Mouse (Mus musculus) heart, adult 9 months (tissue): ENCODE measurements at regions not wholly inside any gene's neighbourhood (a gene's known extent, or its start where the extent isn't known, plus 50 kb on each side); places are given as distances from the start of the nearest gene placed in this dataset.

Experiments used
- DNase-seq, 2 experiments: peaks; one replicate each; pipeline ENCODE4 v3.0.0; 2022; ENCODE audit warnings: low spot score in 2 of 2

- no peak for DNase-seq
Observed at GRCm38 (mm10) chr16:97234321-97234720, 63.8 kb upstream of the Dscam start.

DNA sequence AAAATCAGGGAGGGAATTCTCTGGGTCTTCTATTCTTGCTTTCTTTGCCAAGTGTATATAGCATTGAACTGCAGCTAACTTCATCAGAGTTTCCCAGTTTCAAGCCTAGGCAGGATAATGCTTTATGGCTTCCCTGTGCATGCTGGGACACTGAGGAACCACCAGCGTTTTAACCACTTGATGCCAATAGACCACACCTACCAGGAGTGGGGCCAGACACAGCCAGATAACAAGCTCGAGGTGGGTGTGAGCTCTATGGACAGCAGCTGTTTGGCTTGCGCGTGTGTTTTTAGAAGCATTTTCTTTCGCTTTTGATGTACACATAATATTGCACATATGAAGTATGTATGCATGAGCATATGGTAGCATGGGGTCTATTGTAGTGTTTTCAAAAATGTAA is 69.1 kb upstream of the Dscam start:
- DNase-seq: no peak

GRCm38 (mm10) chr16:97240085-97240484 is 69.5 kb upstream of the Dscam start:
- no peak for DNase-seq

DNA sequence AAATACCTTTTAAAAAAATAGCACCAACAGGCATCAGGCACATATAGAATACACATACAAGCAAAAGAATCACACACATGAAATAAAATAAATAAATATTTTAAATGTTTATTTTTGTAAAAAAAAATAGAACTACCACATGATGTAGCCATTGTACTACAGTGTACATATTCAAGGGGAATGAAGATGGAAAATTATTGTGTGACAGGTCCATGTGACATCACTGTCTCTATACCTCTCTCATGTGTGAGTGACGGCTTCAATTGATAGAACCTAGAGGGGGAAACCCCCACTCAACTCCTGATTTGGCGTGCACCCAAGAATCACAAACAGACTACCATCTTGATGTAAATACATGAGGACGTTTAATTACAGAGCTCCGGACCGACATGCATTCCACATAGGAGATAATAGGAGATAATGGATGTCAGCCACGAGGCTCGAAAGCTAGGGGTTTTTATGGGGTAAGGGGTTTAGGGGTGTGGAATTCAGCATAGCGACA is 70.4 kb upstream of the Dscam start:
- no peak for DNase-seq

- no peak for DNase-seq
Observed at GRCm38 (mm10) chr16:97241639-97242038, 71.1 kb upstream of the Dscam start.

GRCm38 (mm10) chr16:97250488-97250887 is 79.9 kb upstream of the Dscam start:
- no peak for DNase-seq

- no peak for DNase-seq
Observed at GRCm38 (mm10) chr16:97252551-97252950, 82.0 kb upstream of the Dscam start.

GRCm38 (mm10) chr16:97252997-97253635 is 82.6 kb upstream of the Dscam start:
- DNase-seq: no peak

DNA sequence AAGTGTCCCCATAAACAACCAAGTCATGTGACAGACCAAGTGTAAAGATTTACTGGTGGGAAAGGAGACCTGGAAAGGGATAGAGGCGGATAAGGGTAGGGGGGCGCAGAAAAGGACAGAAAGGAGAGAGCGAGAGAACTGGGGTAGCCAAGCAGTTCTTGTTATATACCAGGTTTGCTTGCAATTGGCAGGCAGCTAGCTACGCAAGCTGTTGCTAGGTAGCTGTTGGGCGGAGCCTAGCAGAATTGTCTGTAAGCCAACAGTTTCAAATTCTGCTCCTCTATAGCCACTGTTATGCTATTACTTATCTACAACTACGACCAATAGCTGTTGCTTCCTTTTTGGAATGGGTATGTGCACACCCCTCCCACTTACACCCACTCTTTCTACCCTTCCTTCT is 88.3 kb upstream of the Dscam start:
- no peak for DNase-seq

DNA sequence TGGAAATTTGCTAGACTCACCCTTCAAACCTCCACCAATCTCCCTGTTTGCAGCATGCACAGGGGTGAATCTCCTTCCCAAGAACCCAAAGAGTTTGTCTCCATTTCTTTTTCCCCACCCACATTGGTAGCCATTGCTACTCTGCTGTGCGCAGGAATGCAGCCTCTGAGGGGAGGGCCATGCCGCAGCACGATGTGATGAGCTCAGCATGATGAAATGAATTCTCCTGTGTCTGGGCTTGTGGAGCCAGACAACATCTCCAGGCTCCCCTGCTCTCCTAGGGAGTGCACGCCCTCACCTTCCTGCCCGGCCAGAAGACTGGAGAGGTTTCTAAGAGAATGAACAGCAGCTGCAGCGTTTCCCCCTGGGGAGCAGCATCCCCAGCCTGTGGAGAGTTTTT is 92.9 kb upstream of the Dscam start:
- DNase-seq: no peak

DNA sequence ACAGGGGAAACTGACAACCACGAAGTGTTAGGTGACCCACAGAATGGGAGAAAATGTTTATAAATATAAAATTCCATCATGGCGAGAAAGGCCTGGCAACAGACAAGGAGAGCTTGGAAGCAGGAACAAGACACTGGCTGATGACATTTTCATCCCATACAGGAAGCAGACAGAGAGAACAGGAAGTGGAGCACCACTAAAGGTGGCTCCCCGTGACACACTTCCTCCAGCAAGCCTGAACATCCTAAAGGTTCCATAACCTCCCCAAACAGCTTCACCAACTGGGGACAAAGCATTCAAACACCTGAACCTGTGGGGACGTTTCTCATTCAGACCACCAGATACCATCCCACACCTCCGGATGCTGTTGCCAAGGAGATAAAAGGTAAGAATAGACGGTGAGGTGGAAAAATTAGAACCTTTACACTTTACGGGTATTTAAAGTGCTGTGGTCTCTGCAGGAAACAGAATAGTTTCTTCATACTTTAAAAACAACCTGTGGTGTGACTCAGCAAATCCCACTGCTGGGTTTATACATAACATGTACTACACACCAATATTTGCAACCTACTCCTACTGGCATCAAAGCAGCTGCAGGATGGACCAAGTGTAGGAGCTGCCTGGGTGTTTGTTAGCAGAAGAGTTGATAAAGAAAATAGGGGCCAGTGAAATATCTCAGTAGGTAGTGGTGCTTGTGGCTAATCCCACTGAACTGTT is 86.0 kb upstream of the Bace2 start:
- no peak for DNase-seq

DNA sequence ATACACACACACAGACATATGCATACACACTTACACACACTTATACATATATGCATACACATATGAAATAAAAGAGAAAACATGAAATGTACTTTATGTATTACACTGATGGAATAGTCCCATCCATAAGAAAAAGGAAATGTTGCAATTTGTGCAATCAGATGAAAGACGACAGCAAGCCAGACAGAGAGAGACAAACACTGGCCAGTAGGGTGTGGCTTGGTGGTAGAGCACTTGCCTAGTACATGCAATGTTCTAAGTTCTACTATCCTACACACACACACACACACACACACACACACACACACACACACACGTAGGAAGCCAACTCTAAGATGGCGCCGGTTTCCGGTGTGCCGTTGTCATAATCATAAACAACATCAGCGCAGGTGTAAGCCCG is 85.3 kb upstream of the Bace2 start:
- DNase-seq: no peak

DNA sequence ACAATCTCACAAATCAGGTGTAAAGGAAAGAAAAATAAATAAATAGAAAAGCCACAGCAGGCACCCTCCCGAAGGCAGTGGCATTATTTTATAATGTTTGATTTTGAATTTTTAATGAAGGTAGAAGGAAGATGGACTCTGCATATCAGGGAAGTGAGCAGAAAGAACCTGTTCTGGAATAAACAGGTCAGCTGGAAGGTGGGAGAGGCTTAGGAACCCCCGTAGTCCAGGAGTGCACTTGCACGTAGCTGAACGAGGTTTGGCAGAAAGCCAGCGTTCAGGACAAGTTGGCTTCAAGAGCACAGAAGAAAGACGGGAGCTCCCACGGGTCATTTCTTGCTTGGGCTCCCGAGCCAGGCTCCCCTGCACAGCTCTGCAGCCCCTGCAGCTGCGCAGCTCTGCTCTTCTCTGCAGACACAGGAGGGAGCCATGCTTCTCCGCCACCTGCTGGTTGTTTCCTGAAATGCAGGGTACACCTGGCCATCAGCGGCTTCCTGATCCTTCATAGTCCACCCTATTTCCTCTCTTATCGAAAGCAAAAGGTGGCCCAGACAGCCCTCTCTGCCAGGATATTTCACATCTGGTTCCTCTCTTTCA is 84.4 kb upstream of the Bace2 start:
- DNase-seq: peak in 1 of 2 experiments; percentile 33

DNA sequence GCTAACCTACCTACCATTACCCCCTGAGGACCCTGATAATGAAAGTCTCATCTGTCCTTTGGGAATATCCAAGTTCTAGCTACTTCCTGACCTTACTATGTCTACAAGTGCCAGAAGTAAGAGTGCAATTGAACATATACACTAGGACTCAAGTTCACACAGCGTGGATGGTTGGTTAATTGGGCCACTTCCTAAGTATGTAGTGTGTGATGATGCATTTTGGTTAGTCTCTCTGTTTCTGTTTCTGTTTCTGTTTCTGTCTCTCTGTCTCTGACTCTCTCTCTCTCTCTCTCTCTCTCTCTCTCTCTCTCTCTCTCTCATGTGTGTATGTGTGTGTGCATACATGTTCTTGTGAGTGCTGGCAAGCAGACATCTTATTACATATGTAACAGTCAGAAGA is 77.6 kb upstream of the Bace2 start:
- no peak for DNase-seq

- DNase-seq: no peak
Observed at GRCm38 (mm10) chr16:97281615-97282110, 74.9 kb upstream of the Bace2 start.

DNA sequence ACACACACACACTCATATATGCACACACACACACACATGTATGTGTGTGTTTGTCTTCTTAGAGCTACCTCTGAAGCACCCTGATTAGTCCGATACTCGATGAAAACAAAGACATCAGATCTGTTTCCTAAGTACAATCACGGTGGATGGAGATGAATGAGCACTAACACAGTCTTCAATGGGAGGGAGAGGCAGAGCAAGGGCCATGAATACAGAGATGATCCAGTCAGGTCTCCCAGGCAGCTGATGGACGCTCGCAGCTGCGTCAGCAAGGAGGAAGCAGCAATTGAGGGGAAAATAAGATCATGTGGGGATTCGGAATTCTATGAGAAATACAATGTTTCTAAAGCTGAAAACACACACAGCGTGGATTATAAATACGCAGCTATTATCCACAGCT is 73.6 kb upstream of the Bace2 start:
- no peak for DNase-seq

DNA sequence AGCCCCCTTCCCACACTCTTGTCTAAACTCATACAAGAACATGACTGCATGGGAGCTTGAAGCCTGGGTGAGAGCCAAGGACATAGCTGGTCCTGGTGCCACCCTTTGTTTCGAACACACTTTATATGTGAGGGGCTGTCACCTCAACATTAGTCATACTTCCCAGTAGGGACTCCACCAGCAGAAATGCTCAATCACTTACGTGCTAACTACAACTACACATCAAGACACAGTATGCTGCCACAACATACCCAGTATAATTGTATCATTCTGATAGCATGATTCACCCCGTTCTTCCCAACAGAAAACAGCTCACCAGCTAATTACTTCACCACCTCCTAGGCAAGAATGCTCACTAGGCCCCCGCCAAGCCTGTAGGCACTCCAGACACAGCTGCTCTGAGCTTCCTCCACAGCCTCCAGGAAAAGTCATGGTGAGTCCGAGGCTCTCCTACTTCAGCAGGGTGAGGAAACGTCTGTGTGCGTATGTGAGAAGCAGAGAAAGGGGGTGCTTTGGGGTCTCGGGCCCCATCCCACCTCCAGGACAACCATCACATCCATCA is 70.6 kb upstream of the Bace2 start:
- DNase-seq: no peak

- DNase-seq: no peak
Observed at GRCm38 (mm10) chr16:97286717-97287116, 69.8 kb upstream of the Bace2 start.

GRCm38 (mm10) chr16:97288634-97289033 is 67.9 kb upstream of the Bace2 start:
- DNase-seq: peak; percentile 29 to 44

- no peak for DNase-seq
Observed at GRCm38 (mm10) chr16:97292484-97293048, 64.0 kb upstream of the Bace2 start.

GRCm38 (mm10) chr16:97293273-97293672 is 63.3 kb upstream of the Bace2 start:
- peak in 1 of 2 experiments; percentile 50 for DNase-seq

DNA sequence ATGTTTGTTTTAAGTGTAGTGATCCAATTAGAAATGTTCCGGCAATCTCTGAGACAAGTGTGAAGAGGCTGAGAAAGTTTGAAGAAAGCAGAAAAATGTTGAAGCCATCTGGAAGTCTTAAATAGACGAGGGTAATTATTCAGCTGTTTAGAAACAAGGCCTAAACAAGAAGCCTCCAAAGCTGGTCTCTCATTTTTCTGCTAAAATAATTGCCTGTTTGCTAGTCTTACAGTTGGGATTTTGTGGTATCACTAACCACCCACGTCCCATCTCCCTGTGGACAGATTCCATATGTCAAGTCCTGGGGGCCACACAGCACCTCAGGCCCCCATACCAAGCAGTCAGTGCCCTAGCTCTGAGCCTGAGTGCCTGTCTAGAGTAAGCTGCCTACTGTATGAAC is 59.4 kb upstream of the Bace2 start:
- no peak for DNase-seq
